Mouse (Mus musculus): ENCODE data around the gene R3hdm2. TPM values are rescaled to one million over a fixed set of nuclear protein-coding genes. Genes with fewer than 3 reads are reported as not detected.

The R3hdm2 gene
- polyA plus RNA-seq, 1 experiment: 122 TPM

DNA sequence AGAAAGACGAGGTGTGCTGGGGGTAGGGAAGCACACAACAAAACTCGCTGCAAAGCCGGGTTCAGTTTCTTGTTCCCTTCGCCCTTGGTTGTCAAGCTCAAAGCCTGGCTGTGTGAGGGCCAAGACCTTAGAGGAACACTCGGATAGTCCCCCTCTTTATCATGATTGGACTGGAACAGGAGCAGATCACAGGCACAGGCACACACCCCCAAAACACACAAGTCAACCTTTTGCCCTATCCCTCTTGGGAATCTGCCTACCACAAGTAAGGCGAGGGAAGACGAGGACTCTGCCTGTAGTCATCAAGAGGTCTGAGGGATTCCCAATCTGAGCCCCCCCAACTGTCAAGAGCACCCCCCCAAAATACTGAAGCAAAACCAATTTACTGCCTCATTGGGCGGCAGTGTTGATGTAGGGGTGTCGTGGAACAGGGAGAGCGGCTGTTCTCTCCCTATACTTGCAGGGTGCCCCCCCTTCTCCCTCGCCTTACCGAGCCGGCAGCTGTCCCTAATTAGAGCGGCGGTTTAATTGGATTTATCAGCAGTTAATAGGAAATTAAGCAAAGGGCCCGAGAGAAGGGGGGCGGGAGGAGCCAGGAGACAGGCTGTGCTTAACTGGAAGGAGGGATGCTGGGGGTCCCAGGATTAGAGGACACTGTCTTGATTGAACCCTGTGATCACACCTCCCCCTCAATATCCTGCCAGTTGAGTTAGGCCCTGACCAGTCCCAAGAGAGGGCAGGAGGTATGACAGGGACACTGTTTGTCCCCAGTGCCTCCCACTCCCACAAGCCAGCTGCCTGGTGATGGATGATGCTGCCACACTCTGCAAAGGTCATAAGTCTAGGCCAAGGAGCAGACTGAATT lies 129.9 kb downstream of the R3hdm2 start:
- Histone ChIP-seq H3K9ac (ENCODE audit: low read depth, poor library complexity, severe bottlenecking) (peak overlapping the region; percentile 38), H3K36me3 (ENCODE audit: control insufficient read depth, insufficient read depth, low read length, poor library complexity, severe bottlenecking) (no peaks in the 10 kb centered on the region), H3K27me3 (ENCODE audit: control insufficient read depth, insufficient read depth, low read length, poor library complexity, severe bottlenecking) (no peaks in the 10 kb centered on the region), H3K4me1 (ENCODE audit: control insufficient read depth, insufficient read depth, low read length) (peaks cover 6% of the 10 kb centered on the region), H3K27ac (ENCODE audit: insufficient read depth, low read length) (no peak overlapping the region), H3K4me3 (ENCODE audit: low read depth, low read length) (peak overlapping the region; percentile 53), H3K9me3 (replicated peaks; ENCODE audit: control insufficient read depth, insufficient read depth, low read length, poor library complexity, severe bottlenecking) (no peaks in the 10 kb centered on the region)
- TF ChIP-seq CTCF (IDR thresholded peaks at IDR 0.05; ENCODE audit: low read depth, low read length) (no peak), POLR2A (IDR thresholded peaks at IDR 0.05; ENCODE audit: insufficient read depth, low read length) (no peak), EP300 (IDR thresholded peaks at IDR 0.05; ENCODE audit: insufficient read depth, low read depth, low read length) (no peak)

DNA sequence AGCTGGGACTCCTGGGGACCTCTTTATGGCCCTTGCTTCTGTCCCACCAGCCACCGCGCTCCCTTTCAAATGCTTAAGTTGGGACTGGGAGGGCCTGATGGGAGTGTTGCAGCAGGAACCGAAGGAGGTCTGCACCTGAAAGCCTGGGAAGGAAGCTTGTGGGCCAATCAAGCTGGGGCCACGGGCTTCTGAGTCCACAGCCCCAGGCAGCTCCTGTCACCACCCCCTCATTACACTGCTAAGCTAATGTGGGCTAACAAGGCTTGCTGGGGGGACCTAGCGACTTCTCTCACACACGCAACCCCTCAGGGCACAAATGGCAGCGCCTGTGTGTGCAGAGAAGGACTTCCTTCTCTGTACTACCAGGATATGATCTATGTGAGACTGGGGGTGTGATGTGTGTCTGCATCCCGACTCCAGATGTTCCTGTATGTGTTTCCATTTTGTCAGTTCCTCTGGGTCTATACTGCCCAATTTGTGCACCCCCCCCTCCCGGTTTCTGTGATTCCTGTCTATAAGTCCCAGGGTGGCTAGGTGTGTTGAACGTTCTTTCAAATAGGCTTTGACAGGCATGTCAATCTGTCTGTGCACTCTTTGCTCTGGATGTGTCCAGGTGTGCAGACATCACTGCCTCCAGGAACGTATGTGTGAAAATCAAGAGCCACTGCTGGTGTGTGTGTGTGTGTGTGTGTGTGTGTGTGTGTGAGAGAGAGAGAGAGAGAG lies 130.9 kb downstream of the R3hdm2 start:
- Histone ChIP-seq H3K27ac (ENCODE audit: insufficient read depth, low read length) (no peak overlapping the region), H3K9ac (ENCODE audit: low read depth, poor library complexity, severe bottlenecking) (no peak overlapping the region), H3K36me3 (ENCODE audit: control insufficient read depth, insufficient read depth, low read length, poor library complexity, severe bottlenecking) (no peaks in the 10 kb centered on the region), H3K9me3 (replicated peaks; ENCODE audit: control insufficient read depth, insufficient read depth, low read length, poor library complexity, severe bottlenecking) (no peaks in the 10 kb centered on the region), H3K27me3 (ENCODE audit: control insufficient read depth, insufficient read depth, low read length, poor library complexity, severe bottlenecking) (no peaks in the 10 kb centered on the region), H3K4me3 (ENCODE audit: low read depth, low read length) (peak overlapping the region; percentile 59), H3K4me1 (ENCODE audit: control insufficient read depth, insufficient read depth, low read length) (peaks cover 10% of the 10 kb centered on the region)
- TF ChIP-seq EP300 (IDR thresholded peaks at IDR 0.05; ENCODE audit: insufficient read depth, low read depth, low read length) (0 out of 2 replicates have a peak, but pooled peaks have one; percentile 59), CTCF (IDR thresholded peaks at IDR 0.05; ENCODE audit: low read depth, low read length) (no peak)

GRCm38 (mm10) chr10:127511634-127512306 lies 131.6 kb downstream of the R3hdm2 start:
- TF ChIP-seq POLR2A (IDR thresholded peaks at IDR 0.05; ENCODE audit: insufficient read depth, low read length) (no peak), CTCF (IDR thresholded peaks at IDR 0.05; ENCODE audit: low read depth, low read length) (peak; percentile 31), EP300 (IDR thresholded peaks at IDR 0.05; ENCODE audit: insufficient read depth, low read depth, low read length) (0 out of 2 replicates have a peak, but pooled peaks have one; percentile 34)
- Histone ChIP-seq H3K9me3 (replicated peaks; ENCODE audit: control insufficient read depth, insufficient read depth, low read length, poor library complexity, severe bottlenecking) (no peaks in the 10 kb centered on the region), H3K36me3 (ENCODE audit: control insufficient read depth, insufficient read depth, low read length, poor library complexity, severe bottlenecking) (no peaks in the 10 kb centered on the region), H3K4me1 (ENCODE audit: control insufficient read depth, insufficient read depth, low read length) (peaks cover 10% of the 10 kb centered on the region), H3K9ac (ENCODE audit: low read depth, poor library complexity, severe bottlenecking) (peak overlapping the region; percentile 51), H3K27ac (ENCODE audit: insufficient read depth, low read length) (no peak overlapping the region), H3K4me3 (ENCODE audit: low read depth, low read length) (peak overlapping the region; percentile 59), H3K27me3 (ENCODE audit: control insufficient read depth, insufficient read depth, low read length, poor library complexity, severe bottlenecking) (no peaks in the 10 kb centered on the region)

- Histone ChIP-seq H3K4me3 (ENCODE audit: low read depth, low read length) (peak overlapping the region; percentile 27), H3K36me3 (ENCODE audit: control insufficient read depth, insufficient read depth, low read length, poor library complexity, severe bottlenecking) (no peaks in the 10 kb centered on the region), H3K4me1 (ENCODE audit: control insufficient read depth, insufficient read depth, low read length) (peaks cover 10% of the 10 kb centered on the region), H3K27ac (ENCODE audit: insufficient read depth, low read length) (no peak overlapping the region), H3K27me3 (ENCODE audit: control insufficient read depth, insufficient read depth, low read length, poor library complexity, severe bottlenecking) (no peaks in the 10 kb centered on the region), H3K9me3 (replicated peaks; ENCODE audit: control insufficient read depth, insufficient read depth, low read length, poor library complexity, severe bottlenecking) (no peaks in the 10 kb centered on the region), H3K9ac (ENCODE audit: low read depth, poor library complexity, severe bottlenecking) (peak overlapping the region; percentile 51; the same call in 1 of the 2 replicates)
- no peak for TF ChIP-seq EP300 (IDR thresholded peaks at IDR 0.05; ENCODE audit: insufficient read depth, low read depth, low read length)
- no peak for TF ChIP-seq CTCF (IDR thresholded peaks at IDR 0.05; ENCODE audit: low read depth, low read length)
- TF ChIP-seq POLR2A (IDR thresholded peaks at IDR 0.05; ENCODE audit: insufficient read depth, low read length): no peak
Measured at GRCm38 (mm10) chr10:127512307-127512666, 132.2 kb downstream of the R3hdm2 start.

GRCm38 (mm10) chr10:127512813-127513212 lies 132.7 kb downstream of the R3hdm2 start:
- Histone ChIP-seq H3K9ac (ENCODE audit: low read depth, poor library complexity, severe bottlenecking) (no peak overlapping the region), H3K27me3 (ENCODE audit: control insufficient read depth, insufficient read depth, low read length, poor library complexity, severe bottlenecking) (no peaks in the 10 kb centered on the region), H3K4me3 (ENCODE audit: low read depth, low read length) (peak overlapping the region; percentile 27), H3K4me1 (ENCODE audit: control insufficient read depth, insufficient read depth, low read length) (peaks cover 10% of the 10 kb centered on the region), H3K9me3 (replicated peaks; ENCODE audit: control insufficient read depth, insufficient read depth, low read length, poor library complexity, severe bottlenecking) (no peaks in the 10 kb centered on the region), H3K27ac (ENCODE audit: insufficient read depth, low read length) (no peak overlapping the region), H3K36me3 (ENCODE audit: control insufficient read depth, insufficient read depth, low read length, poor library complexity, severe bottlenecking) (0 out of 2 replicates have a peak, but pooled peaks cover 3% of the 10 kb centered on the region)
- peak; percentile 74 for TF ChIP-seq EP300 (IDR thresholded peaks at IDR 0.05; ENCODE audit: insufficient read depth, low read depth, low read length)
- peak; percentile 100 for TF ChIP-seq CTCF (IDR thresholded peaks at IDR 0.05; ENCODE audit: low read depth, low read length)
- no peak for TF ChIP-seq POLR2A (IDR thresholded peaks at IDR 0.05; ENCODE audit: insufficient read depth, low read length)
